Mouse (Mus musculus) ES-Bruce4 (cell line): ENCODE data around the gene Tgfbr2. TPM values are rescaled to one million over a fixed set of nuclear protein-coding genes. Genes with fewer than 3 reads are reported as not detected.

Experiments
- H3K27ac ChIP-seq: 2 replicates; pipeline ENCODE4 v1.5.1; 2012; ENCODE audit warnings: low read length, inconsistent platforms; ENCODE audit not compliant: insufficient read depth
- H3K27me3 ChIP-seq: 2 replicates; pipeline ENCODE4 v1.6.1; 2012; ENCODE audit warnings: mild to moderate bottlenecking, low read length, inconsistent platforms; ENCODE audit not compliant: control insufficient read depth, poor library complexity, insufficient read depth, severe bottlenecking
- H3K36me3 ChIP-seq: 2 replicates; pipeline ENCODE4 v1.6.1; 2012; ENCODE audit warnings: inconsistent platforms, mild to moderate bottlenecking, low read length, moderate library complexity; ENCODE audit not compliant: control insufficient read depth, poor library complexity, insufficient read depth, severe bottlenecking
- H3K4me1 ChIP-seq: one replicate; pipeline ENCODE4 v1.8.1; 2011; ENCODE audit warnings: low read length; ENCODE audit not compliant: control insufficient read depth, insufficient read depth
- H3K4me3 ChIP-seq: 2 replicates; pipeline ENCODE4 v1.5.1; 2011; ENCODE audit warnings: low read depth, mild to moderate bottlenecking, low read length
- H3K9ac ChIP-seq: 2 replicates; pipeline ENCODE4 v1.6.1; 2012; ENCODE audit warnings: low read depth, mild to moderate bottlenecking, inconsistent platforms; ENCODE audit not compliant: poor library complexity, severe bottlenecking
- H3K9me3 ChIP-seq: replicated peaks from 2 replicates; pipeline ENCODE4 v1.6.1; 2012; ENCODE audit warnings: mild to moderate bottlenecking, low read length, inconsistent platforms; ENCODE audit not compliant: control insufficient read depth, poor library complexity, insufficient read depth, severe bottlenecking
- CTCF ChIP-seq: IDR thresholded peaks from one replicate; pipeline ENCODE4 v1.8.1; 2011; ENCODE audit warnings: low read depth, low read length
- EP300 ChIP-seq: IDR thresholded peaks from 2 replicates; pipeline ENCODE4 v1.6.1; 2011; ENCODE audit warnings: low read depth, low read length; ENCODE audit not compliant: insufficient read depth
- POLR2A ChIP-seq: IDR thresholded peaks from one replicate; pipeline ENCODE4 v1.8.1; 2011; ENCODE audit warnings: low read length; ENCODE audit not compliant: insufficient read depth
- polyA plus RNA-seq: library from polyadenylated mRNA; stranded (reverse); fragments of >200 nt; gene quantifications from 2 replicates; pipeline ENCODE4 v1.2.4, GENCODE M21; 2011; ENCODE audit warnings: low read depth; ENCODE audit not compliant: missing spikeins, insufficient read depth, insufficient read length

Tgfbr2 gene
- polyA plus RNA-seq, 1 experiment, result 3.4 TPM

DNA sequence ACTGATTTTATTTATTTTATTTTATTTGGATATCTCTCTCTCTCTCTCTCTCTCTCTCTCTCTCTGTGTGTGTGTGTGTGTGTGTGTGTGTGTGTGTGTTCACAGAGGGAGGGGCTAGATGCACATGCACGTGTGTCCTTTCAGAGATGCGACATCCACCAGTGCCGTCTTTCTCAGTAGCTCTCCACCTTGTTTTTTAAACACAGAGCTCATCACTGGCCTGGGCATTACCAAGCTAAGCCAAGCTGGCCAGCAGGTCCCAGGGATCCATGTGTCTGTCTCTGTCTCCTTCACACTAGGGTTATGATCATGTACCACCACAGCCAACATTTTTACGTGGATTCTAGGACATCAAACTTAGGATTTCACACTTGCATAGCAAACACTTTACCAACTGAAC lies 135.2 kb downstream of the Tgfbr2 start:
- Histone ChIP-seq H3K36me3 (no peaks in the 10 kb centered on the region), H3K9ac (no peak overlapping the region), H3K4me1 (no peaks in the 10 kb centered on the region), H3K27me3 (no peaks in the 10 kb centered on the region), H3K27ac (no peak overlapping the region), H3K9me3 (no peaks in the 10 kb centered on the region), H3K4me3 (no peak overlapping the region)
- TF ChIP-seq CTCF, result no peak
- TF ChIP-seq EP300, result no peak
- no peak for TF ChIP-seq POLR2A

GRCm38 (mm10) chr9:116038275-116038674 lies 136.9 kb downstream of the Tgfbr2 start:
- Histone ChIP-seq H3K4me3 (no peak overlapping the region), H3K9me3 (no peaks in the 10 kb centered on the region), H3K9ac (no peak overlapping the region), H3K27ac (no peak overlapping the region), H3K27me3 (no peaks in the 10 kb centered on the region), H3K4me1 (no peaks in the 10 kb centered on the region), H3K36me3 (no peaks in the 10 kb centered on the region)
- no peak for TF ChIP-seq EP300
- no peak for TF ChIP-seq CTCF
- no peak for TF ChIP-seq POLR2A
